Mouse (Mus musculus): ENCODE results near the gene Dcakd.

DNA sequence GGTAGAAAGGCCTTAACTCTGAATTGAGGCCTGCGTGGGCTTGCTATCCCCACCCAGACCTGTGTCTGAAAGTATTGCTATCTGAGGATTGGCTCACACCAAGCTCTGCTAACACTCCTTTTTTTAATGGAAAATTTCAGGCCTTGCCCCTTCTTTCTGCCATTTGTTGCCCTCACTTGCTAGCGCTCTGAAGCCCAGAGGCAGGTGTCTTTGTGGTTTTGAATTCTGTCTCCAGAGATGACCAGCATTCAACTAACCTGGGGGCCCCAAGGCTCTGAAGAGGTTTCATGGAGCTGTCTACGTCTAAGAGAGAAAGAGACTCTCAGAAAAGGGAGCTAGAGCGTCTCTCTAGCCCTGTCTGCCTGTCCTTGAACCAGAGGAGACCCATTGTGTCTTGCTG, 40.1 kb upstream of the Dcakd start:
- TF ChIP-seq EP300 (optimal IDR thresholded peaks at IDR 0.05) (no peak), CTCF (IDR thresholded peaks at IDR 0.05; ENCODE audit: low read depth) (no peak)

All from stomach, postnatal 0 days (tissue).